Mouse (Mus musculus) thymus, adult 2 months (tissue): ENCODE results near the gene Cela1. TPM values are rescaled to one million over a fixed set of nuclear protein-coding genes. Genes with fewer than 3 reads are reported as not detected.
A peak's percentile ranks its signal among the peaks of the same experiment; 100 is the strongest.

Source experiments
- DNase-seq: peaks from one replicate; pipeline ENCODE4 v3.0.0; 2021
- H3K27ac ChIP-seq: fragments of 200-500 bp; 2 replicates; pipeline ENCODE4 v1.5.1; 2012; ENCODE audit warnings: low read length, control low read depth; ENCODE audit not compliant: control insufficient read depth, insufficient read depth
- H3K27me3 ChIP-seq: fragments of 200-500 bp; 2 replicates; pipeline ENCODE4 v1.6.1; 2012; ENCODE audit warnings: mild to moderate bottlenecking, low read length, moderate library complexity, mixed read lengths; ENCODE audit not compliant: control insufficient read depth, insufficient read depth
- H3K36me3 ChIP-seq: fragments of 200-500 bp; 2 replicates; pipeline ENCODE4 v1.6.1; 2012; ENCODE audit warnings: mild to moderate bottlenecking, low read length, moderate library complexity; ENCODE audit not compliant: control insufficient read depth, insufficient read depth
- H3K4me1 ChIP-seq: fragments of 200-500 bp; replicated peaks from 2 replicates; pipeline ENCODE4 v1.6.1; 2012; ENCODE audit warnings: low read length; ENCODE audit not compliant: control insufficient read depth, insufficient read depth
- H3K4me3 ChIP-seq: fragments of 200-500 bp; 2 replicates; pipeline ENCODE4 v1.5.1; 2012; ENCODE audit warnings: mild to moderate bottlenecking, low read length, control low read depth, moderate library complexity; ENCODE audit not compliant: control insufficient read depth, insufficient read depth
- CTCF ChIP-seq: fragments of 200-500 bp; IDR thresholded peaks from 2 replicates; pipeline ENCODE4 v1.5.1; 2012; ENCODE audit warnings: mild to moderate bottlenecking, control low read depth, low read length, moderate library complexity, borderline replicate concordance; ENCODE audit not compliant: control insufficient read depth, poor library complexity, insufficient read depth; ENCODE audit errors: extremely low read depth
- POLR2A ChIP-seq: fragments of 200-500 bp; IDR thresholded peaks from 2 replicates; pipeline ENCODE4 v1.6.1; 2012; ENCODE audit warnings: mild to moderate bottlenecking, low read length, control low read depth, moderate library complexity; ENCODE audit not compliant: control insufficient read depth, poor library complexity, insufficient read depth; ENCODE audit errors: extremely low read depth
- WGBS: fragments of 180-500 bp; shearing (Covaris S2); methylation state at CpG from one replicate; pipeline ENCODE4 v1.1.7; 2018; 5-methylcytosine and 5-hydroxymethylcytosine counted together
- polyA plus RNA-seq: library from polyadenylated mRNA; depleted of rRNA; stranded (reverse); fragments of >200 nt; gene quantifications from 2 replicates; pipeline ENCODE4 v1.2.3, GENCODE M21; 2012

The Cela1 gene
- polyA plus RNA-seq, 1 experiment, result 11.7 TPM

DNA sequence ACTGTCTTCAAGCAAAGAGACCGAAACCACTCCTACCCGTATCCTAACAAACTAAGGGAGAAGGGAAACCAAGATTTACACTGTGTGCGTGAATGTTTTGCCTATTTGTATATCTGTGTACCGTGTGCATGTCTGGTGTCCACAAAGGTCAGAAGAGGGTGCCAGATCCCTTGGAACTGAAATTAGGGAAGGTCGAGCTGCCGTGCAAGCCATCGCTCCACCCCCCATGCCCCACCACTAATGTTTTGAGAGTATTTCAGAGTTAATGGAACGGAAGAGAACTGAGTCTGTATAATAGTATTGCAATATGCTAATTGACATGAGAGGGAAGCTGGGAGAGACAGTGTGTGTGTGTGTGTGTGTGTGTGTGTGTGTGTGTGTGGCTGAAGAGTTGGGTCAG is 10.0 kb downstream of the Cela1 start:
- DNase-seq, result no peak
- Histone ChIP-seq H3K27ac (no peak overlapping the region), H3K36me3 (no peaks in the 10 kb centered on the region), H3K4me3 (no peak overlapping the region), H3K27me3 (no peaks in the 10 kb centered on the region), H3K4me1 (peaks cover 17% of the 10 kb centered on the region)
- TF ChIP-seq POLR2A, result no peak
- TF ChIP-seq CTCF, result no peak
- 92% methylated on average over 8 of the region's 8 CpGs for WGBS

DNA sequence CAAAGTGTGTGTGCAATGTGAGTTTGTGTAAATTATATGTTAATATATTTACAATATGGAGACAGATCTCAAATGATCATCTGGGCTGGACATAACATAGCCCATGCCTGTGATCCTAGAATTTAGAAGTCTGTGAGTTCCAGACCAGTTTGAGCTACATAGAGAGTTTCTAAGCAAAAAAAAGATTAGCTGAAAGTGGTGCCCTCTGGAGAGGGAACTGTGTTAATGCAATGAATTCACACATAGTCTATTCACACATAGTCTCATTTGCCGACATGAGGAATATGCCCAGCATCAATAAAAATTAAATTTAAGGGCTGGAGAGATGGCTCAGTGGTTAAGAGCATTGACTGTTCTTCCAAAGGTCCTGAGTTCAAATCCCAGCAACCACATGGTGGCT is 11.2 kb downstream of the Cela1 start:
- H3K4me1 ChIP-seq, result peaks cover 17% of the 10 kb centered on the region
- TF ChIP-seq POLR2A (no peak), CTCF (no peak)
- WGBS, result 60% methylated on average over 1 of the region's 1 CpGs
- no peak overlapping the region for H3K4me3 ChIP-seq
- H3K27me3 ChIP-seq, result no peaks in the 10 kb centered on the region
- H3K36me3 ChIP-seq, result no peaks in the 10 kb centered on the region
- no peak overlapping the region for H3K27ac ChIP-seq
- no peak for DNase-seq

DNA sequence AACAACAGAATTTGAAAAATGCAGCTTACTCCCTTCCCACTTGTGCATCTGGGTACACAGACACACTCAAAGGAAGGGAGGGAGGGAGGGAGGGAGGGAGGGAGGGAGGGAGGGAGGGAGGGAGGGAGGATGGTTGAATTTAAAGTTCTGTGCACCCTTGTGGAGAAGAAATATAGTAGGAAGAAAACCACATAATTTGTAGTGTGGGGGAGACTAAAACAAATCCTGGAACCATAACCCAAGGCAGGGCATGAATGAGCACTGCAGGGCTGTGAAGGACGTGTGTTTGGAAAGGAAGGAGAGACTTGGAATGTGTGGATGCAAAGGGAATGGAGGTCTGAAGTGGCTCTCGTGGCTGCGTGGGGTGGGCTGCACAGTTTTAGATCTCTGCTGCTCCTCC is 12.2 kb downstream of the Cela1 start:
- TF ChIP-seq POLR2A (no peak), CTCF (no peak)
- Histone ChIP-seq H3K27ac (no peak overlapping the region), H3K27me3 (no peaks in the 10 kb centered on the region), H3K4me1 (peaks cover 9% of the 10 kb centered on the region), H3K36me3 (no peaks in the 10 kb centered on the region), H3K4me3 (no peak overlapping the region)
- DNase-seq, result no peak
- 66% methylated on average over 3 of the region's 3 CpGs for WGBS

DNA sequence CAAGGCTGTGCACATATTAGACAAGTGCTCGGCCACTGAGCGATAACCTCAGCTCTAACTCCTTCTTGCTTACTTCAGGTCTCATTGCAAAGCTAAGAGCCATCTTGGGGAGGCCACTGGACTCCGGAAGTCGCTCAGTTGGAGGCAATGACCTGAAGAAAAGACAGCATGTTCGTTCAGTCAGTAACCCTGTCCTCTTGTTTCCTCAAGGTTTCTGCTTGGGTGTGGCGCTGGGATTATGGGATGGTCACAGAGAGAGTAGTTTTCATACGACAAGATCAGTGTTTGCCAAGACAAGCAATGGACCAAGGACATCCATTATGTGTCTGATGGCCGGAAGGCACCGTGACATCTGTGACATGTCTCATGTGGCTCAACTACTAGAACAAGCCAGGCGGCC is 13.2 kb downstream of the Cela1 start:
- Histone ChIP-seq H3K4me3 (no peak overlapping the region), H3K27ac (no peak overlapping the region)

DNA sequence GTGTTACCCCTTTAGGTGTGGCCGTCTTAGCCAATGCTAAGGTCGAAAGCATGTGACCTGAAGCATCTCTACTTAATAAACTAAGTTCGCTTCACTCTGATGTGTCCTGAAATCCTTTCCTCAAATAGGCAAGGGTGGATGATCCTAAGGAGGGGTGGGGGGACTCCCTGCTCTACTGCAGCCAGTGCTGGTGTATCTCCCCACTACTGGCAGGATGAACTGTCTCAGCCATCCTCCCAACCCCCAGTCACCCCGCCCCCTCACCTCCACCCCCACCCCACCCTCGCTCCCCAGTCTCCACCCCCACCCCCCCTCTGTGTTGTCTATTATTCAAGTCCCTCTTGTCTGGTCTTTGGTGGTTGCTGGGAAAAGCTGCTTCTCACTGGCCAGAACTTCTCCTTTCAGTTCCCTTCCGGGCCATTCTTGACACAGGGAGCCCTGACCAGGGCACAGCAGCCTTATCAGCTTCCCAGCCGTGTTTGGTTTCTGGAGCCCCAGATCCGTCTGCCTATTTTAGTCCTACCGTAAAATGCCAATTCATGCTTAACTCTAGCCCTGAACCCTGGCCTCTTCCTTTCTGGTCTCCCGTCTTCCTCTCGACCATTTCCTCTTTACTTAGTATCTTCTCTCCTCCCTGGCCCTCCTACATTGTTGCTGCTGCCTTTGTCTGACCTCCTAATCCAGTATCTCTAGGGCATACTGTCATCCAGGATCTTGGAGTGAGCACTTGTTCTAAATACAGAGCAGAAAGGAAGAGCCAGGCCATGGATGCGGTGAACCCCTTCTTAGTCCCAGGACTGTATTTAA is 13.9 kb downstream of the Cela1 start:
- no peaks in the 10 kb centered on the region for H3K36me3 ChIP-seq
- H3K27me3 ChIP-seq, result no peaks in the 10 kb centered on the region
- 43% methylated on average over 12 of the region's 12 CpGs for WGBS
- TF ChIP-seq CTCF, result no peak
- no peak overlapping the region for H3K4me3 ChIP-seq
- H3K4me1 ChIP-seq, result peaks cover 9% of the 10 kb centered on the region
- no peak overlapping the region for H3K27ac ChIP-seq
- DNase-seq, result no peak

More for the DNA sequence above, 13.2 kb downstream of the Cela1 start:
- no peak for DNase-seq
- H3K36me3 ChIP-seq, result no peaks in the 10 kb centered on the region
- peaks cover 7% of the 10 kb centered on the region for H3K4me1 ChIP-seq
- no peaks in the 10 kb centered on the region for H3K27me3 ChIP-seq
- TF ChIP-seq POLR2A (no peak), CTCF (no peak)
- WGBS, result 91% methylated on average over 10 of the region's 10 CpGs

DNA sequence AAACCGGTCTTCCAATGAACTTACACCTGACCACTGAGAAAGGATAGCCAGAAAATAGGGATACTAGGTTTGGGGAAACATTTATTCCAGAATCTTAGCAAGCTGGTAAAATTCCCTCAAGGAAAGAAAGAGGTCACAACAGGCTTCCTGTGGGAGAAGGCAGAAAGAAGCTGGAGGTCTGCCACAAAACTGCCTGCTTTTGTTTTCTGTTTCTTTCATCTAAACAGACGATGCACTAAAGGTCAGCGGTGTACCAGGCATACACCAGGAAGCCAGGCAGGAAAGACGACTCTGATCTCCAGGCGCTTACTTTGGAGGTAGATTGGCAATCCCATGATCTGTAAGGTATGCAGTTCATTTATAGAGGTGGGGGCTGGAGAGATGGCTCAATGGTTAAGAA is 16.9 kb downstream of the Cela1 start:
- WGBS, result 93% methylated on average over 5 of the region's 5 CpGs
- no peak for DNase-seq
- Histone ChIP-seq H3K27ac (no peak overlapping the region), H3K4me3 (no peak overlapping the region), H3K27me3 (no peaks in the 10 kb centered on the region), H3K4me1 (peaks cover 25% of the 10 kb centered on the region), H3K36me3 (no peaks in the 10 kb centered on the region)
- no peak for TF ChIP-seq POLR2A
- no peak for TF ChIP-seq CTCF

DNA sequence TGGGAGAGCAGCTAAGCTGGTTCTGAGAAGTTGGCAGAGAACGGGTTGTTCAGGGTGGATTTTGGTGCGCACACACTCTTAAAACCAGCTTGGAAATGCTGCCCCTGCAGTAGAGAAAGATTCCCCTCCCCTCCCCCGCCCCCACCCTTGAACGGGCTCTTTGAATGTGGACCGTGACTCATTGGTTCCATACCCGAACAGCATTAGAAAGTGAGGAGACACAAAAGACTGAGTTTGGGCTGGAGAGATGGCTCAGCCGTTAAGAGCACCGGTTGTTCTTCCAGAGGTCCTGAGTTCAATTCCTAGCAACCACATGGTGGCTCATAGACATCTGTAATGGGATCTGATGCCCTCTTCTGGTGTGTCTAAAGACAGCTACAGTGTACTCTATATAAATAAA is 17.7 kb downstream of the Cela1 start:
- DNase-seq, result no peak
- TF ChIP-seq CTCF (no peak), POLR2A (no peak)
- 72% methylated on average over 8 of the region's 8 CpGs for WGBS
- Histone ChIP-seq H3K4me1 (peaks cover 32% of the 10 kb centered on the region), H3K27ac (no peak overlapping the region), H3K27me3 (no peaks in the 10 kb centered on the region), H3K4me3 (no peak overlapping the region), H3K36me3 (no peaks in the 10 kb centered on the region)

DNA sequence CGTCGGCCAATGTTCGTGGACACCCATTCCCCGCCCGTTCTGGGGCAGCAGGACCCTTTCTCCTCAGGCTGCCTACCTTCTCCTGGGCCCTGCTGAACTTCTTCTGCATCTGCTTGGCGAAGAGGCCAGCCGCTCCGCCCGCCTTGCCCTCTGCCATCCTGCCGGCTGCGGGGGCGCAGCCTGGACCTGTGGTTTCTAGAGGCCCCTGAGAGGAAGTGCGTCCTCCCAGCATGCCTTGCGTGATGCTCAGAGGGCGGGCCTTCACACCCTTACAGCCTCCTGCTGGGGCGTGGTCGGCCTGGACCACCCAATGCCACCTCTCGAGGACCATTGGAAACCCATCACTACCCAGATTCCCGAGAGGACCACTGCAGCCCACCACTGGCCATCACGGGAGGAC is 18.4 kb downstream of the Cela1 start, which contains the start of gene Bin2:
Gene Bin2, minus strand, starts transcription at position 217 of the 400 bp plus-strand sequence.
- TF ChIP-seq POLR2A (peak; percentile 99), CTCF (no peak)
- H3K4me3 ChIP-seq, result peak within 1 kb of the TSS; percentile 90
- DNase-seq, result peak; percentile 93
- peaks cover 38% of the 10 kb centered on the region for H3K4me1 ChIP-seq
- no peaks in the 10 kb centered on the region for H3K27me3 ChIP-seq
- 6% methylated on average over 20 of the region's 20 CpGs for WGBS
- H3K27ac ChIP-seq, result peak within 1 kb of the TSS; percentile 79
- no peaks in the 10 kb centered on the region for H3K36me3 ChIP-seq
